Mouse (Mus musculus) liver, adult 2 months (tissue): ENCODE results near the gene Zc3h18. TPM values are rescaled to one million over a fixed set of nuclear protein-coding genes. Genes with fewer than 3 reads are reported as not detected.

Experiments used
- DNase-seq: peaks from one replicate; pipeline ENCODE4 v3.0.0-alpha.2; 2011; ENCODE audit warnings: low read depth, low spot score; ENCODE audit errors: extremely low read depth
- H3K27ac ChIP-seq: fragments of 200-500 bp; replicated peaks from 2 replicates; pipeline ENCODE4 v1.5.1; 2012; ENCODE audit warnings: low read depth, mild to moderate bottlenecking, control low read depth, inconsistent platforms, low read length; ENCODE audit not compliant: insufficient read depth
- H3K27me3 ChIP-seq: fragments of 200-500 bp; 2 replicates; pipeline ENCODE4 v1.6.1; 2012; ENCODE audit warnings: mild to moderate bottlenecking, moderate library complexity, low read length, inconsistent platforms; ENCODE audit not compliant: control insufficient read depth, insufficient read depth
- H3K36me3 ChIP-seq: fragments of 200-500 bp; 2 replicates; pipeline ENCODE4 v1.6.1; 2012; ENCODE audit warnings: low read length, inconsistent platforms; ENCODE audit not compliant: control insufficient read depth, insufficient read depth
- H3K4me1 ChIP-seq: fragments of 200-500 bp; 2 replicates; pipeline ENCODE4 v1.6.1; 2011; ENCODE audit warnings: low read length; ENCODE audit not compliant: control insufficient read depth, insufficient read depth
- H3K4me3 ChIP-seq: fragments of 200-500 bp; 2 replicates; pipeline ENCODE4 v1.5.1; 2011; ENCODE audit warnings: low read depth, mild to moderate bottlenecking, control low read depth, low read length, moderate library complexity; ENCODE audit not compliant: insufficient read depth
- H3K79me2 ChIP-seq: fragments of 200-500 bp; 2 replicates; pipeline ENCODE4 v1.6.1; 2012; ENCODE audit warnings: inconsistent platforms, mild to moderate bottlenecking, low read length, moderate library complexity; ENCODE audit not compliant: control insufficient read depth, insufficient read depth
- H3K9ac ChIP-seq: fragments of 200-500 bp; 2 replicates; pipeline ENCODE4 v1.6.1; 2012; ENCODE audit warnings: low read depth, mild to moderate bottlenecking, control low read depth, inconsistent platforms, low read length
- CTCF ChIP-seq: fragments of 200-500 bp; IDR thresholded peaks from 2 replicates; pipeline ENCODE4 v1.5.1; 2011; ENCODE audit warnings: low read depth, low read length, control low read depth
- POLR2A ChIP-seq: fragments of 200-500 bp; IDR thresholded peaks from 2 replicates; pipeline ENCODE4 v1.6.1; 2011; ENCODE audit warnings: low read length, control low read depth; ENCODE audit not compliant: insufficient read depth; ENCODE audit errors: extremely low read depth
- WGBS: fragments of 180-500 bp; shearing (Covaris S2); methylation state at CpG from one replicate; pipeline ENCODE4 v1.1.7; 2018; 5-methylcytosine and 5-hydroxymethylcytosine counted together
- polyA plus RNA-seq: library from polyadenylated mRNA; depleted of rRNA; stranded (reverse); fragments of >200 nt; gene quantifications from 2 replicates; pipeline ENCODE4 v1.2.3, GENCODE M21; 2012
- total RNA-seq: library from RNA; depleted of rRNA; stranded (reverse); fragments of >200 nt; gene quantifications from 2 replicates; pipeline ENCODE4 v1.2.3, GENCODE M21; 2014

The Zc3h18 gene
- total and polyA plus RNA-seq, 2 experiments, result 10.9 to 22.3 TPM

DNA sequence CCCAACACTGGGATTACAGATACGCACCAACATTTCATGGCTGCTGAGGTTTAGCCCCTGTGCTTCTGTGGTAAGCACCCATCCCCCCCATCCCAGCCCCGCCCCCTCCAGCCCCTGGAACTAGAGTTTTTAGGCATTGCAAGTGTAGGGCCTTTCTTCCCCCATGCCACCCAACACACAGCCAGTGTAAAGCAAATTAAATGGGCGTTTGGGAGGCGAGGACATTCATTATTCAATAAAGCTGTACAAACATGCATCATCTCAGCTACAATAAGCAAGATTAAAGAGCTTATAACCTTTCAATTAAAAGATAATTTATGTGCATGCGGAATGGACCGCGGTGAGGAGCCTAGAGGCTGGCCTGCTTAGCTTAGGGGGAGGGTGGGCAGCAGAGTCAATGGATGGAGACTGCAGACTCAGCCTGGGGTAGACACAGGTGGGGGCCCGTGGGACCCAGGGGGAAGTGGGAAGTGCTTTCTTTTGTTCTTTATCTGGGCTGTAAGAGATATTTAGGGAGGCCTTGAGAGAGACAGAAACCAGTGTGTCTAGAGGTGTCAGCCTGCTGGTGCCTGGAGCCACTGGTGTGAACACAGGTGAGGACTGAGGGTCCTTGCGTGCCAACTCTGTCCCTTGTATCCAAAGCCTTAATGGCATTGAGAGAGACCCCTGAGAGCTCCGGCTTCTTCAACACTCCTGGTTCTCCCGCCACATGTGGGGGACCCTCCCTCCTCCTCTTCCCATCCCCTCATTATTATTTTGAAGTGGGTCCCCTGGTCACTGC lies 25.9 kb upstream of the Zc3h18 start:
- Histone ChIP-seq H3K27me3 (peaks cover 3% of the 10 kb centered on the region; the same call in 1 of the 2 replicates), H3K4me1 (no peaks in the 10 kb centered on the region), H3K4me3 (no peak overlapping the region), H3K9ac (no peak overlapping the region), H3K27ac (no peak overlapping the region), H3K36me3 (no peaks in the 10 kb centered on the region), H3K79me2 (no peaks in the 10 kb centered on the region)
- 66% methylated on average over 11 of the region's 11 CpGs for WGBS
- no peak for DNase-seq
- no peak for TF ChIP-seq CTCF
- no peak for TF ChIP-seq POLR2A

DNA sequence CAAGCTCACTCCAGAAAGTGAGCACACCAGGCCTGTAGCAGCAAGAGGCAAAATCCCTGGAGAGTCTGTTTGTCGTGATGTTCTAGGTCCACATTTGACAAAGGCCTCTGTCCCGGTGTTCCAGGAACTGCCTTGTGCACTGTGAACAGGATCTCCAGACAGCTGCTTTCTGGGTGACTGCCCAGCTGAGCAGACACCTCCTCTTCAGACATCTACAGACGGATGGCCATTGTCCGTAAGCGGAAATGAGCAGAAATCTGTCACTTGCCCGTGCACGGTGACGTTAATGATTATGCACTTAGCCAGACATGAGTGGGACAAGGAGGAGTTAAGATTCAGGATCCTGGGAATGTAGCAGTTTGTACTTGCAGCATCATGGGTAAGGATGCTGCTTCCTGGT lies 22.3 kb upstream of the Zc3h18 start:
- Histone ChIP-seq H3K4me3 (no peak overlapping the region), H3K36me3 (no peaks in the 10 kb centered on the region), H3K27me3 (peaks cover 3% of the 10 kb centered on the region; the same call in 1 of the 2 replicates), H3K9ac (no peak overlapping the region), H3K79me2 (no peaks in the 10 kb centered on the region), H3K27ac (no peak overlapping the region), H3K4me1 (no peaks in the 10 kb centered on the region)
- 89% methylated on average over 8 of the region's 8 CpGs for WGBS
- TF ChIP-seq CTCF, result no peak
- TF ChIP-seq POLR2A, result no peak
- no peak for DNase-seq

DNA sequence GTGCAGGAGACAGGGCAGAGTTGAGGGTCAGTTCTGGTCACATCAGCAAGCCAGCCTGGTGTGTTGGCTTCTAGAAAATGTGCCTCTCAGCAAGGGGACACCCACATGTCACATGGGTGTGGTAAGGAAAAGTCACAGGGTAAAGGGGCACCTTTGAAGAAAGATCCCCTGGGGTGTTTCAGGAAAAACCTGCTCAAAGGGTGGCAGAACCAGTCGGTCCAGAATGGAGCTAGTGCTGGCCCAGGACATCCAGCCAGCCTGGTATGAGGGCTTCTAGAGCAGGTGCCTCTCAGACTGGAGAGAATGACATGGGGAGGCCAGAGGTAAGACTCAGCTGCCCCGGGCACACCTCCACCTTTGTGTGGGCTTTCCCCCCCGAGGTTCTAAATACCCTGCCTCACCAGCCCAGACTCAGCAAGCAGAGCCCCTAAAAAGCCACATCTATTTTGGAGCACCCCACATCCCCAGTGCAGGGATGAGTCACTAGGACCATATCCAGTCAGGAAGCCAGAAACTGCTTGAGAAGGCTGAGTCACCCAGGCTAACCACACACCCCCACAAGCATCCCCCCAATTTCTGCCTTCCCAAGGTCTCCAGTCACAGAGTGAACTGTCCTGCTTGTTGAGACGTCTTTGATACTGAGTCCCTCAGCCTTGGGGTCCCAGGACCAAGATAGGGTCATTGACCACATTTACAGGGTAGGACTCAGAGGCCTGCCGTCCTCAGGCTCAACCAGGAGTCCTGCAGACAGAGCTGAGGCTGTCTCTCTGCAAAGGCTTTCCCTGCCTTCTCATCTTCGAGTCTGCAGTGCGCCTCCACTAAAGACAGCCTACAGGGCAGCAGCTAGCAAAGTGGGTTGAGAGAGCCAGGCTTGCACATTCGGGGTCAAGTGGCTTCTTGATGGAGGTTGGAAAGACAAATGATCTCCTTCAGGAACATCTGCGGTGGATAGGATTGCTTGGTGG lies 20.5 kb upstream of the Zc3h18 start:
- Histone ChIP-seq H3K4me3 (no peak overlapping the region), H3K36me3 (no peaks in the 10 kb centered on the region), H3K4me1 (no peaks in the 10 kb centered on the region), H3K27ac (no peak overlapping the region), H3K9ac (no peak overlapping the region), H3K27me3 (peaks cover 3% of the 10 kb centered on the region; the same call in 1 of the 2 replicates), H3K79me2 (no peaks in the 10 kb centered on the region)
- DNase-seq, result no peak
- whole genome bisulfite sequencing, result 74% methylated on average over 9 of the region's 9 CpGs
- TF ChIP-seq POLR2A (no peak), CTCF (no peak)

DNA sequence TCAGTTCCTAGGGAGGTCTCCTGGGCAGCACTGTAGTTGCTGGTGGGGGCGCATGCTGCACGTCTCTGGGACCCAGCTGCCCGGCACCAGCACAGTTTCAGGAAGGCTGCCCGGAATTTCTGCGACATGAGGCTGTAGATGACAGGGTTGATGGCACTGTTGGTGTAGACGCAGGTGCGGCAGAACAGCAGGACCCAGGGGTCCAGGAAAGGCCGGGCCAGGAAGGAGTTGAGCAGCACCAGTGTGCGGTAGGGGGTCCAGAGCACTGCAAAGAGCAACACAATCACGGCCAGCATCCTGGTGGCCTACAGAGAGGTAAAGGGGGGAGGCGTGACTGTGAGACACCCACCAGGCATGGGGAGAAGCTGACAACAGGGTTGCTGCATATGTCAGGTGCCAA lies 19.2 kb upstream of the Zc3h18 start:
- H3K4me1 ChIP-seq, result no peaks in the 10 kb centered on the region
- 72% methylated on average over 11 of the region's 11 CpGs for WGBS
- no peak overlapping the region for H3K4me3 ChIP-seq
- no peak for DNase-seq
- no peak overlapping the region for H3K9ac ChIP-seq
- no peaks in the 10 kb centered on the region for H3K79me2 ChIP-seq
- H3K27me3 ChIP-seq, result no peaks in the 10 kb centered on the region
- TF ChIP-seq CTCF (no peak), POLR2A (no peak)
- no peaks in the 10 kb centered on the region for H3K36me3 ChIP-seq
- H3K27ac ChIP-seq, result no peak overlapping the region

DNA sequence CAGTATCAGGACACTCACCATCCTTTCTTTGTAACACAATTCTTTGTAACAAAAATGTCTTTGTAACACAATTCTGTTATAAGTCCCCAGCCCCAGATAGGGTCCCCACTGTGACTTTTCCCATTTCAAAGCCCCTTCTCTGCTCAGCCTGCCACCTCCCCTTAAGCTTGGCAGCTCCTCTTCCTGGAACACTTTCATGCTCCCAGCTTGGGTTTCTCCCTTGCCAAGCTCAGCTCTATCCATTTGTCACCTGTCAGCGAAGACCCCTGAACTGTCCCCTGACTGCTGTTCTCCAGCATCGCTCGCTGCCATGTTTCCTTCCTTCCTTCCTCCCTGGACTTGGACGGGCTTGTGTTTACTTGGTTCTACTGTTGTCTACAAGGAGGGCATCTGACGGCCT lies 18.8 kb upstream of the Zc3h18 start:
- Histone ChIP-seq H3K79me2 (no peaks in the 10 kb centered on the region), H3K36me3 (no peaks in the 10 kb centered on the region), H3K4me3 (no peak overlapping the region), H3K27me3 (no peaks in the 10 kb centered on the region), H3K4me1 (no peaks in the 10 kb centered on the region), H3K9ac (no peak overlapping the region), H3K27ac (no peak overlapping the region)
- no peak for DNase-seq
- TF ChIP-seq CTCF (no peak), POLR2A (no peak)
- 75% methylated on average over 5 of the region's 5 CpGs for WGBS
